In genomic region chr7:44497361-44498055, GRCm38 (mm10) we compare ENCODE assay signal across 9 mouse cellular contexts. TPM values are rescaled to one million over a fixed set of nuclear protein-coding genes. Genes with fewer than 3 reads are reported as not detected.
DNase-seq lines count a peak whose midpoint lies in the region; ATAC-seq and TF ChIP-seq lines count a peak whose summit lies in the region.
"Had no signal": no experiment of that assay in that cellular context is flagged by ENCODE, and none has a peak within 500 bp of the region (broad histone marks: within the 10 kb centered on the region; RNA-seq: fewer than 3 reads in every experiment).

No protein-coding gene starts in this region.

- H3K9me3 ChIP-seq in kidney, embryonic 15.5 days (replicated peaks): no peaks in the 10 kb centered on the region
- H3K9me3 ChIP-seq in embryonic facial prominence, embryonic 10.5 days: no peaks in the 10 kb centered on the region
- no peaks in the 10 kb centered on the region for H3K9me3 ChIP-seq in hindbrain, embryonic 14.5 days (ENCODE audit: control insufficient read depth, low read length)
- H3K9me3 ChIP-seq in midbrain, embryonic 15.5 days: no peaks in the 10 kb centered on the region

- peak overlapping the region; percentile 95 for H3K4me2 ChIP-seq in kidney, embryonic 15.5 days
- H3K4me2 ChIP-seq in hindbrain, embryonic 14.5 days (replicated peaks): peak overlapping the region; percentile 72
- H3K4me2 ChIP-seq in midbrain, embryonic 15.5 days: peak overlapping the region; percentile 74

- DNase-seq in kidney, adult 2 months: no peak
- no peak for DNase-seq in embryonic facial prominence, embryonic 10.5 days (ENCODE audit: low spot score)
- no peak for DNase-seq in hindbrain, embryonic 14.5 days (ENCODE audit: low spot score)
- no peak for DNase-seq in adrenal gland, postnatal 14 days
- DNase-seq in right cerebral cortex, postnatal 14 days: no peak
- no peak for DNase-seq in embryo, embryonic 11 days

- peaks cover 5% of the 10 kb centered on the region; the same call in 1 of the 2 replicates for H3K27me3 ChIP-seq in kidney, embryonic 15.5 days
- H3K27me3 ChIP-seq in kidney, adult 2 months (replicated peaks; ENCODE audit: control insufficient read depth, insufficient read depth, low read length): no peaks in the 10 kb centered on the region
- peaks cover 12% of the 10 kb centered on the region for H3K27me3 ChIP-seq in embryonic facial prominence, embryonic 10.5 days (replicated peaks; ENCODE audit: low read depth, poor library complexity, severe bottlenecking)
- H3K27me3 ChIP-seq in hindbrain, embryonic 14.5 days (ENCODE audit: control insufficient read depth, insufficient read depth, low read length): no peaks in the 10 kb centered on the region
- H3K27me3 ChIP-seq in midbrain, embryonic 15.5 days (replicated peaks): no peaks in the 10 kb centered on the region

- WGBS in kidney, embryonic 15.5 days: 85% methylated on average over 10 of the region's 10 CpGs
- WGBS in kidney, adult 2 months: 86% methylated on average over 10 of the region's 10 CpGs
- 79% methylated on average over 10 of the region's 10 CpGs for WGBS in embryonic facial prominence, embryonic 10.5 days
- 86% methylated on average over 10 of the region's 10 CpGs for WGBS in hindbrain, embryonic 14.5 days
- 85% methylated on average over 10 of the region's 10 CpGs for WGBS in midbrain, embryonic 15.5 days

- H3K4me1 ChIP-seq in kidney, embryonic 15.5 days: peaks cover 22% of the 10 kb centered on the region
- H3K4me1 ChIP-seq in kidney, adult 2 months (ENCODE audit: control insufficient read depth, insufficient read depth, low read length): peaks cover 10% of the 10 kb centered on the region
- H3K4me1 ChIP-seq in embryonic facial prominence, embryonic 10.5 days: peaks cover 24% of the 10 kb centered on the region
- peaks cover 20% of the 10 kb centered on the region for H3K4me1 ChIP-seq in hindbrain, embryonic 14.5 days (replicated peaks; ENCODE audit: control insufficient read depth, insufficient read depth, low read length)
- H3K4me1 ChIP-seq in midbrain, embryonic 15.5 days: peaks cover 27% of the 10 kb centered on the region

- no peak overlapping the region for H3K27ac ChIP-seq in kidney, embryonic 15.5 days
- H3K27ac ChIP-seq in kidney, adult 2 months (ENCODE audit: insufficient read depth, low read depth, low read length): no peak overlapping the region
- peak overlapping the region; percentile 98 for H3K27ac ChIP-seq in embryonic facial prominence, embryonic 10.5 days (replicated peaks)
- peak overlapping the region; percentile 92; the same call in 1 of the 2 replicates for H3K27ac ChIP-seq in hindbrain, embryonic 14.5 days
- no peak overlapping the region for H3K27ac ChIP-seq in midbrain, embryonic 15.5 days

- H3K9ac ChIP-seq in kidney, embryonic 15.5 days: no peak overlapping the region
- H3K9ac ChIP-seq in hindbrain, embryonic 14.5 days: peak overlapping the region; percentile 79
- H3K9ac ChIP-seq in midbrain, embryonic 15.5 days: peak overlapping the region; percentile 94

- TF ChIP-seq POLR2A in kidney, adult 2 months (IDR thresholded peaks at IDR 0.05; ENCODE audit: low read depth, low read length): no peak

- no peak for ATAC-seq in kidney, embryonic 15.5 days (replicated peaks; ENCODE audit: low FRiP score)
- ATAC-seq in hindbrain, embryonic 14.5 days (ENCODE audit: low FRiP score): no peak
- no peak for ATAC-seq in midbrain, embryonic 15.5 days (replicated peaks)

- peak overlapping the region; percentile 81 for H3K4me3 ChIP-seq in kidney, embryonic 15.5 days (replicated peaks)
- no peak overlapping the region for H3K4me3 ChIP-seq in kidney, adult 2 months (ENCODE audit: insufficient read depth, low read depth, low read length)
- H3K4me3 ChIP-seq in embryonic facial prominence, embryonic 10.5 days: peak overlapping the region; percentile 86
- peak overlapping the region; percentile 66 for H3K4me3 ChIP-seq in hindbrain, embryonic 14.5 days (replicated peaks; ENCODE audit: low read length)
- peak overlapping the region; percentile 87 for H3K4me3 ChIP-seq in midbrain, embryonic 15.5 days

- no peak for TF ChIP-seq CTCF in kidney, adult 2 months (conservative IDR thresholded peaks at IDR 0.05; ENCODE audit: insufficient read depth, insufficient read length, low read depth, low read length)

- H3K36me3 ChIP-seq in kidney, embryonic 15.5 days: peaks cover 17% of the 10 kb centered on the region
- H3K36me3 ChIP-seq in kidney, adult 2 months (ENCODE audit: control insufficient read depth, insufficient read depth, low read length): no peaks in the 10 kb centered on the region
- H3K36me3 ChIP-seq in embryonic facial prominence, embryonic 10.5 days (replicated peaks): peaks cover 23% of the 10 kb centered on the region
- H3K36me3 ChIP-seq in hindbrain, embryonic 14.5 days (replicated peaks; ENCODE audit: control insufficient read depth, insufficient read depth): peaks cover 8% of the 10 kb centered on the region; the same call in 1 of the 2 replicates
- peaks cover 5% of the 10 kb centered on the region; the same call in 1 of the 2 replicates for H3K36me3 ChIP-seq in midbrain, embryonic 15.5 days (replicated peaks)

RNA-seq across cellular contexts. Expression of gene Fam71e1, which starts 1.1 kb away (rescaled TPM):
- polyA plus RNA-seq in kidney, embryonic 15.5 days (2015; fragmentation: Nextera tagmentation; extraction: Ambion mirVana): 14.3 and 16.5 TPM in 2 replicates
- 12.2 and 18.6 TPM in 2 replicates for polyA plus RNA-seq in kidney, adult 2 months (2012; rRNA removed)
- polyA plus RNA-seq in embryonic facial prominence, embryonic 10.5 days (2016; fragmentation: Nextera tagmentation; extraction: Ambion mirVana): 13.5 and 14.4 TPM in 2 replicates
- polyA plus RNA-seq in hindbrain, embryonic 14.5 days (2014; fragmentation: Nextera tagmentation; extraction: Ambion mirVana): 10.9 and 23.8 TPM in 2 replicates
- polyA plus RNA-seq in midbrain, embryonic 15.5 days (2015; fragmentation: Nextera tagmentation; extraction: Ambion mirVana): 30.1 and 36.6 TPM in 2 replicates
- total RNA-seq in adrenal gland, postnatal 14 days (2021): 7.8 and 10.9 TPM in 2 replicates

RNA-seq across cellular contexts. Expression of gene Emc10, which starts 1.2 kb away (rescaled TPM):
- polyA plus RNA-seq in kidney, embryonic 15.5 days (2015; fragmentation: Nextera tagmentation; extraction: Ambion mirVana): 113 and 120 TPM in 2 replicates
- polyA plus RNA-seq in kidney, adult 2 months (2012; rRNA removed): 298 and 346 TPM in 2 replicates
- 82.7 and 85.8 TPM in 2 replicates for polyA plus RNA-seq in embryonic facial prominence, embryonic 10.5 days (2016; fragmentation: Nextera tagmentation; extraction: Ambion mirVana)
- polyA plus RNA-seq in hindbrain, embryonic 14.5 days (2014; fragmentation: Nextera tagmentation; extraction: Ambion mirVana): 167 and 182 TPM in 2 replicates
- polyA plus RNA-seq in midbrain, embryonic 15.5 days (2015; fragmentation: Nextera tagmentation; extraction: Ambion mirVana): 145 and 162 TPM in 2 replicates
- total RNA-seq in adrenal gland, postnatal 14 days (2021): 81.5 and 85.9 TPM in 2 replicates

RNA-seq across cellular contexts. Expression of gene Mybpc2, which starts 26.9 kb away (rescaled TPM):
- 0.16 and 0.27 TPM in 2 replicates for polyA plus RNA-seq in kidney, embryonic 15.5 days (2015; fragmentation: Nextera tagmentation; extraction: Ambion mirVana)
- 0.12 and 6.4 TPM in 2 replicates for polyA plus RNA-seq in kidney, adult 2 months (2012; rRNA removed)
- polyA plus RNA-seq in embryonic facial prominence, embryonic 10.5 days (2016; fragmentation: Nextera tagmentation; extraction: Ambion mirVana): 0.04 and 0.08 TPM in 2 replicates
- polyA plus RNA-seq in hindbrain, embryonic 14.5 days (2014; fragmentation: Nextera tagmentation; extraction: Ambion mirVana): 0.05 and 0.09 TPM in 2 replicates
- polyA plus RNA-seq in midbrain, embryonic 15.5 days (2015; fragmentation: Nextera tagmentation; extraction: Ambion mirVana): 0.19 and 0.28 TPM in 2 replicates
- total RNA-seq in adrenal gland, postnatal 14 days (2021): 0.26 and 0.38 TPM in 2 replicates

RNA-seq across cellular contexts. Expression of gene Josd2, which starts 29.7 kb away (rescaled TPM):
- polyA plus RNA-seq in kidney, embryonic 15.5 days (2015; fragmentation: Nextera tagmentation; extraction: Ambion mirVana): 72.5 and 78.9 TPM in 2 replicates
- polyA plus RNA-seq in kidney, adult 2 months (2012; rRNA removed): 92.8 and 129 TPM in 2 replicates
- polyA plus RNA-seq in embryonic facial prominence, embryonic 10.5 days (2016; fragmentation: Nextera tagmentation; extraction: Ambion mirVana): 80.3 and 85.1 TPM in 2 replicates
- 26.9 and 33.4 TPM in 2 replicates for polyA plus RNA-seq in hindbrain, embryonic 14.5 days (2014; fragmentation: Nextera tagmentation; extraction: Ambion mirVana)
- polyA plus RNA-seq in midbrain, embryonic 15.5 days (2015; fragmentation: Nextera tagmentation; extraction: Ambion mirVana): 38.8 and 42.2 TPM in 2 replicates
- 45.9 and 51.2 TPM in 2 replicates for total RNA-seq in adrenal gland, postnatal 14 days (2021)

RNA-seq across cellular contexts. Expression of gene Aspdh, which starts 32.3 kb away (rescaled TPM):
- 3.2 and 3.9 TPM in 2 replicates for polyA plus RNA-seq in kidney, embryonic 15.5 days (2015; fragmentation: Nextera tagmentation; extraction: Ambion mirVana)
- 224 and 293 TPM in 2 replicates for polyA plus RNA-seq in kidney, adult 2 months (2012; rRNA removed)
- polyA plus RNA-seq in embryonic facial prominence, embryonic 10.5 days (2016; fragmentation: Nextera tagmentation; extraction: Ambion mirVana): 0.64 TPM in 1 of 2 replicates, not detected in the other
- polyA plus RNA-seq in hindbrain, embryonic 14.5 days (2014; fragmentation: Nextera tagmentation; extraction: Ambion mirVana): 3.4 and 5.1 TPM in 2 replicates
- polyA plus RNA-seq in midbrain, embryonic 15.5 days (2015; fragmentation: Nextera tagmentation; extraction: Ambion mirVana): 5.8 and 6.0 TPM in 2 replicates
- 0.75 and 13.0 TPM in 2 replicates for total RNA-seq in adrenal gland, postnatal 14 days (2021)
- total RNA-seq: gastrocnemius, adult 18-20 months had no signal

Comparison
In these comparisons a context has a peak if more than half of its experiments do, and no peak if none do; other contexts are left out.
1. H3K27ac ChIP-seq: peak in embryonic facial prominence, embryonic 10.5 days (single experiment) and hindbrain, embryonic 14.5 days (single experiment); none in kidney, embryonic 15.5 days (single experiment), kidney, adult 2 months (single experiment) and midbrain, embryonic 15.5 days (single experiment).
2. Peak in every context shown above with its lines, with median percentiles within 50 percentile points of each other: H3K4me2 ChIP-seq.